Mouse (Mus musculus) limb, embryonic 12.5 days (tissue): ENCODE measurements at regions not wholly inside any gene's neighbourhood (a gene's known extent, or its start where the extent isn't known, plus 50 kb on each side); places are given as distances from the start of the nearest gene placed in this dataset.

Experiments used
- ATAC-seq: fragments of 200-750 bp; cut with Nextera tagmentation; 2 replicates; pipeline ENCODE4 v1.8.0; 2017; ENCODE audit warnings: low read depth, moderate TSS enrichment; ENCODE audit not compliant: insufficient number of reproducible peaks, insufficient read depth, low FRiP score, low TSS enrichment
- H3K27ac ChIP-seq: fragments of 300-500 bp; sonication (generic); 2 replicates; pipeline ENCODE4 v1.5.1; 2016; ENCODE audit warnings: mild to moderate bottlenecking, moderate library complexity
- H3K27me3 ChIP-seq: fragments of 300-500 bp; sonication (generic); 2 replicates; pipeline ENCODE4 v1.6.1; 2016; ENCODE audit warnings: mild to moderate bottlenecking, moderate library complexity
- H3K36me3 ChIP-seq: fragments of 300-500 bp; sonication (generic); 2 replicates; pipeline ENCODE4 v1.6.1; 2016; ENCODE audit warnings: mild to moderate bottlenecking, moderate library complexity
- H3K4me1 ChIP-seq: fragments of 300-500 bp; sonication (generic); replicated peaks from 2 replicates; pipeline ENCODE4 v1.6.1; 2016
- H3K4me2 ChIP-seq: fragments of 300-500 bp; sonication (generic); 2 replicates; pipeline ENCODE4 v1.6.1; 2016; ENCODE audit warnings: mild to moderate bottlenecking, moderate library complexity
- H3K4me3 ChIP-seq: fragments of 300-500 bp; sonication (generic); replicated peaks from 2 replicates; pipeline ENCODE4 v1.5.1; 2016; ENCODE audit warnings: mild to moderate bottlenecking
- H3K9ac ChIP-seq: fragments of 300-500 bp; sonication (generic); replicated peaks from 2 replicates; pipeline ENCODE4 v1.6.1; 2016; ENCODE audit warnings: mild to moderate bottlenecking, moderate library complexity
- H3K9me3 ChIP-seq: fragments of 300-500 bp; sonication (generic); 2 replicates; pipeline ENCODE4 v1.6.1; 2016; ENCODE audit warnings: mild to moderate bottlenecking, moderate library complexity
- WGBS: fragments of 180-500 bp; shearing (Covaris S2); methylation state at CpG from one replicate; pipeline ENCODE4 v1.1.7; 2016; 5-methylcytosine and 5-hydroxymethylcytosine counted together

DNA sequence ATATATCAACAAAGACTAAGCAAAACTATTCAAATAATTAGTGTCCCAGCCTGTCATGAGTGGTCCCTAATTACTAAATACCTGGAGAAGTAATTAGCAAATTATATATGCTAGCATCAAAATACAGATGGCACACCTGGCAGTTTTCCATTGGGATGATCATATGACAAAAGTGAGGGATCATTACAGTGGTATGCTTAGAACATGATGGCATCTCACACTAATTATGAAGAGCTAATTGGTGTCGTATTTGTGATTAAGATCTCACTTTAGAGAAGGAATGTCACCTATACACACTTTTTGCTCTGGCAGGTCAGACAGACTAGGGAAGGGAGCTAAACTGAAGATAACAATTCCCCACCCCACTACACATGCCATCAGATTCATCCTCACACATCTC lies 425.1 kb downstream of the Slc22a22 start:
- peaks cover 12% of the 10 kb centered on the region for H3K4me1 ChIP-seq
- no peak overlapping the region for H3K9ac ChIP-seq
- no peak overlapping the region for H3K4me3 ChIP-seq
- H3K36me3 ChIP-seq: no peaks in the 10 kb centered on the region
- no peaks in the 10 kb centered on the region for H3K9me3 ChIP-seq
- no peak overlapping the region for H3K27ac ChIP-seq
- WGBS: 89% methylated on average over 1 of the region's 1 CpGs
- no peak overlapping the region for H3K4me2 ChIP-seq
- no peaks in the 10 kb centered on the region for H3K27me3 ChIP-seq
- no peak for ATAC-seq

GRCm38 (mm10) chr15:57036806-57037566 lies 440.4 kb downstream of the Slc22a22 start:
- H3K4me3 ChIP-seq: no peak overlapping the region
- H3K4me1 ChIP-seq: 0 out of 2 replicates have a peak, but pooled peaks cover 2% of the 10 kb centered on the region
- WGBS: 82% methylated on average over 4 of the region's 4 CpGs
- no peaks in the 10 kb centered on the region for H3K36me3 ChIP-seq
- no peaks in the 10 kb centered on the region for H3K27me3 ChIP-seq
- H3K27ac ChIP-seq: no peak overlapping the region
- no peak overlapping the region for H3K4me2 ChIP-seq
- ATAC-seq: no peak
- no peaks in the 10 kb centered on the region for H3K9me3 ChIP-seq
- H3K9ac ChIP-seq: no peak overlapping the region

DNA sequence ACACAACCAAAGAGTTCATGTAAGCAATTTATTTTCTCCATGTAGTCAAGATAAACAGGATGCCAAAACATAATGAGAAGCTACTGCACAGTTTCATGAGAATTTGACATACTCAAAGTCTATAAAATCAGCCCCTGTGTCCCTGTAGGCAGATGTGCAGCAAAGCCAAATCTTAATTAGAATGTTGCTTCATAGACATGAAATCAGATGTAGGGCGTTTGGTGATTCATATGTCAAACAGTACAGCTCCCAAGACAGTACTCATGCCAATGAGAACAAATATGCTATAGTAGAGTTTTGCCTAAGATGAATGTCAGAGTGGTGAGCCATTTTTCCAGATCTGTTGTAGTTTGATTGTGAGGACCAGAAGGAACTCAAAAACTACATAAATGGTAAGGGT lies 444.4 kb downstream of the Slc22a22 start:
- H3K9ac ChIP-seq: no peak overlapping the region
- no peaks in the 10 kb centered on the region for H3K27me3 ChIP-seq
- no peaks in the 10 kb centered on the region for H3K36me3 ChIP-seq
- 83% methylated on average over 1 of the region's 1 CpGs for WGBS
- no peaks in the 10 kb centered on the region for H3K9me3 ChIP-seq
- H3K4me2 ChIP-seq: no peak overlapping the region
- H3K4me1 ChIP-seq: no peaks in the 10 kb centered on the region
- no peak overlapping the region for H3K27ac ChIP-seq
- ATAC-seq: no peak
- H3K4me3 ChIP-seq: no peak overlapping the region
